Mouse (Mus musculus) brain, embryonic 14.5 days (tissue): ENCODE data around the gene Pitpnm3.

ENCODE experiments used
- CTCF ChIP-seq: fragments of 200-500 bp; IDR thresholded peaks from 2 replicates; pipeline ENCODE4 v1.5.1; 2012; ENCODE audit warnings: inconsistent platforms, mild to moderate bottlenecking, moderate library complexity, borderline replicate concordance; ENCODE audit not compliant: insufficient read depth, insufficient read length; ENCODE audit errors: extremely low read depth
- POLR2A ChIP-seq: fragments of 200-500 bp; IDR thresholded peaks from 2 replicates; pipeline ENCODE4 v1.6.1; 2012; ENCODE audit warnings: mild to moderate bottlenecking, inconsistent platforms, borderline replicate concordance; ENCODE audit not compliant: poor library complexity, insufficient read depth, insufficient read length, severe bottlenecking; ENCODE audit errors: extremely low read depth

- TF ChIP-seq CTCF (no peak), POLR2A (no peak)
Observed at GRCm38 (mm10) chr11:72098027-72098426, 37.6 kb downstream of the Pitpnm3 start.
